Mouse (Mus musculus) liver, adult 2 months (tissue): ENCODE results near the gene Vamp3.

Experiments used
- CTCF ChIP-seq: fragments of 200-500 bp; IDR thresholded peaks from 2 replicates; pipeline ENCODE4 v1.5.1; 2011; ENCODE audit warnings: low read depth, low read length, control low read depth
- POLR2A ChIP-seq: fragments of 200-500 bp; IDR thresholded peaks from 2 replicates; pipeline ENCODE4 v1.6.1; 2011; ENCODE audit warnings: low read length, control low read depth; ENCODE audit not compliant: insufficient read depth; ENCODE audit errors: extremely low read depth

GRCm38 (mm10) chr4:151059566-151059965 is 1.8 kb upstream of the Vamp3 start:
- TF ChIP-seq CTCF, result no peak
- no peak for TF ChIP-seq POLR2A
